Mouse (Mus musculus) heart, postnatal 14 days (tissue): ENCODE measurements at regions not wholly inside any gene's neighbourhood (a gene's known extent, or its start where the extent isn't known, plus 50 kb on each side); places are given as distances from the start of the nearest gene placed in this dataset.
A peak's percentile ranks its signal among the peaks of the same experiment; 100 is the strongest.
"Not testable (repeated sequence)": the region's sequence is repeated elsewhere in the genome, so short reads cannot be mapped to it uniquely, and the experiment has no call there.

Source experiments
- DNase-seq, 2 experiments: peaks; one replicate each; pipeline ENCODE4 v3.0.0; 2021 to 2022
- intact Hi-C: fragments of 180-260 bp; cut with DNase I; formaldehyde crosslinking; loops from one replicate; pipeline ENCODE4 v1.15.1; 2025

GRCm38 (mm10) chr9:43857988-43858387 lies 114.2 kb downstream of the Nectin1 start:
- intact Hi-C loops, result no loop called here
- no peak for DNase-seq

GRCm38 (mm10) chr9:43858761-43859160 lies 115.0 kb downstream of the Nectin1 start:
- DNase-seq, result no peak
- intact Hi-C loops, result no loop called here

- intact Hi-C loops, result no loop called here
- no peak for DNase-seq
Measured at GRCm38 (mm10) chr9:43860264-43860663, 116.5 kb downstream of the Nectin1 start.

- intact Hi-C loops, result no loop called here
- DNase-seq, result no peak
Measured at GRCm38 (mm10) chr9:43861375-43861774, 117.6 kb downstream of the Nectin1 start.

GRCm38 (mm10) chr9:43862034-43862433 lies 118.2 kb downstream of the Nectin1 start:
- DNase-seq, result not testable (repeated sequence)

GRCm38 (mm10) chr9:43863609-43864397 lies 120.0 kb downstream of the Nectin1 start:
- intact Hi-C loops, result no loop called here
- DNase-seq, result peak; percentile 48 to 49

More at GRCm38 (mm10) chr9:43862034-43862433, 118.2 kb downstream of the Nectin1 start:
- intact Hi-C loops, result not testable (repeated sequence)

GRCm38 (mm10) chr9:43866802-43867201 lies 123.0 kb downstream of the Nectin1 start:
- DNase-seq, result no peak
- intact Hi-C loops, result no loop called here

- DNase-seq, result no peak
Measured at GRCm38 (mm10) chr9:43873841-43874240, 130.1 kb downstream of the Nectin1 start.

GRCm38 (mm10) chr9:43874332-43874731 lies 130.5 kb downstream of the Nectin1 start:
- intact Hi-C loops, result no loop called here
- DNase-seq, result no peak

More at GRCm38 (mm10) chr9:43873841-43874240, 130.1 kb downstream of the Nectin1 start:
- intact Hi-C loops, result no loop called here

GRCm38 (mm10) chr9:43879220-43879968 lies 135.6 kb downstream of the Nectin1 start:
- DNase-seq, result no peak
- intact Hi-C loops, result no loop called here

GRCm38 (mm10) chr9:43879969-43880396 lies 136.2 kb downstream of the Nectin1 start:
- peak in 1 of 2 experiments; percentile 14 for DNase-seq
- intact Hi-C loops, result no loop called here

- DNase-seq, result no peak
- intact Hi-C loops, result no loop called here
Measured at GRCm38 (mm10) chr9:43893086-43893485, 149.3 kb downstream of the Nectin1 start.

GRCm38 (mm10) chr9:43899239-43899638 lies 143.9 kb upstream of the Thy1 start:
- no peak for DNase-seq
- intact Hi-C loops, result no loop called here

GRCm38 (mm10) chr9:43908325-43908724 lies 134.9 kb upstream of the Thy1 start:
- intact Hi-C loops, result no loop called here
- no peak for DNase-seq

- intact Hi-C loops, result no loop called here
- DNase-seq, result no peak
Measured at GRCm38 (mm10) chr9:43915015-43915414, 128.2 kb upstream of the Thy1 start.

- intact Hi-C loops, result no loop called here
- DNase-seq, result no peak
Measured at GRCm38 (mm10) chr9:43917467-43917866, 125.7 kb upstream of the Thy1 start.

GRCm38 (mm10) chr9:43919010-43919409 lies 124.2 kb upstream of the Thy1 start:
- no peak for DNase-seq
- intact Hi-C loops, result no loop called here

GRCm38 (mm10) chr9:43920053-43920754 lies 123.0 kb upstream of the Thy1 start:
- DNase-seq, result peak; percentile 76 to 88
- intact Hi-C loops, result loop anchor here (1.0 kb wide), 1 partner anchor 51 kb away; no protein-coding TSS in a partner anchor

GRCm38 (mm10) chr9:43922231-43922630 lies 121.0 kb upstream of the Thy1 start:
- intact Hi-C loops, result no loop called here

GRCm38 (mm10) chr9:43923088-43923487 lies 120.1 kb upstream of the Thy1 start:
- intact Hi-C loops, result no loop called here
- no peak for DNase-seq

More at GRCm38 (mm10) chr9:43922231-43922630, 121.0 kb upstream of the Thy1 start:
- no peak for DNase-seq

GRCm38 (mm10) chr9:43924795-43925194 lies 118.4 kb upstream of the Thy1 start:
- DNase-seq, result no peak
- intact Hi-C loops, result no loop called here
